Mouse (Mus musculus) heart, postnatal 0 days (tissue): ENCODE results near the gene Crim1.

ENCODE experiments used
- CTCF ChIP-seq: IDR thresholded peaks from 2 replicates; pipeline ENCODE4 v1.5.1; 2016; ENCODE audit warnings: antibody characterized with exemption, control low read depth, low read depth
- EP300 ChIP-seq: IDR thresholded peaks from 2 replicates; pipeline ENCODE4 v1.6.1; 2016; ENCODE audit warnings: antibody characterized with exemption, low read depth

- TF ChIP-seq CTCF, result no peak
- TF ChIP-seq EP300, result no peak
Measured at GRCm38 (mm10) chr17:78270019-78270418, 70.0 kb downstream of the Crim1 start.
